Mouse (Mus musculus): Measurements from ENCODE around the gene Atf5. TPM values are rescaled to one million over a fixed set of nuclear protein-coding genes. Genes with fewer than 3 reads are reported as not detected.

The Atf5 gene
- 1 to 10 TPM; 4.7 to 6.0 TPM for total RNA-seq (2023)

DNA sequence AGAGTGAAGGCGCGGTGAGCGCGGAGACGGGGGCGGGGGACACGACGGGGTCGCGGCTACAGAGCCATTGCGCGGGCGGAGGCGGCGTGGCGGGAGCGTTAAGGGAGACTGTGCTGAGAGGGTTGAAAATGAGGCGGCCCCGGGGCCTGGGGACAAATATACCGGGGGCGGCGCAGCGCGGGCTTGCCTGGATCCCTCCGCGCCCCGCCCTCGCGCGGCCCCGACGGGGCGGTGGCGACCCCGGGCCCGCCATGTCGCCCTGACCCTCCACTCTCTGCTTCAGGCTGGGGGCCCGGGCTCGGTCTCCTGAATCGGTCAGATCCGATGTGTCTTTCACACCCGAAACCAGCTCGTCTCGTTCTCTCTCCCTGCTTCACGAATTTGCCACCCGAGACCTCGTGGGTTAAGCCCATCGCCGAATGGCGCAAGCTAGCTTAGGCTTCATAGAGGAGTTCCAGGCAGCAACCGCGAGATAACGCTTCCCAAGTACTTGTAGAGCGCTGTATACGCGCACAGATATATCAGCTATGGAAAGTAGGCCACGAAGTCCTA is at the start of gene Atf5:
Gene Atf5 (minus strand): TSS at position 189 of the 552 bp plus-strand sequence.

DNA sequence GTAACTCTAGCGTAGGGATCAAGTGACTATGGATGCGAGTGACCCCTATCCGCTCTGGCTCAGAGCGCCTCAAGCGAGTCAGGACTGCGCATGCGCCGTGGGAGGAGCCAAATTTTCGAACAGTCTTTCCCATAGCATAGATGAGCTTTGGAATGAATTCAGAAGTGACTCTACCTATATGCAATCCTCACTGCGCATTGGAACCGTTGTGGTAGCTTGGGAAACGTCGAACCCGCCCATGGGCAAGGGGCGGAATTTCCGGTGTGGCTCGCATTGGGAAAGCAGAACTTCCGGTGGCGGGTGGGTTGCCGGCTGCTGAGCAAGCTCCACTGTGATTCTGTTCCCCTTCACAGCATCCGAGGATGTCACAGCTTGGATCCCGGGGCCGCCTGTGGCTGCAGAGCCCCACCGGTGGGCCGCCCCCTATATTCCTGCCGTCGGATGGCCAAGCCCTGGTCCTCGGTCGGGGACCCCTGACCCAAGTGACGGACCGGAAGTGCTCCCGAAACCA is 40.6 kb upstream of the Atf5 start, which contains the start of gene Pnkp:
Gene Pnkp (plus strand): TSS at position 98 of the 511 bp plus-strand sequence.

DNA sequence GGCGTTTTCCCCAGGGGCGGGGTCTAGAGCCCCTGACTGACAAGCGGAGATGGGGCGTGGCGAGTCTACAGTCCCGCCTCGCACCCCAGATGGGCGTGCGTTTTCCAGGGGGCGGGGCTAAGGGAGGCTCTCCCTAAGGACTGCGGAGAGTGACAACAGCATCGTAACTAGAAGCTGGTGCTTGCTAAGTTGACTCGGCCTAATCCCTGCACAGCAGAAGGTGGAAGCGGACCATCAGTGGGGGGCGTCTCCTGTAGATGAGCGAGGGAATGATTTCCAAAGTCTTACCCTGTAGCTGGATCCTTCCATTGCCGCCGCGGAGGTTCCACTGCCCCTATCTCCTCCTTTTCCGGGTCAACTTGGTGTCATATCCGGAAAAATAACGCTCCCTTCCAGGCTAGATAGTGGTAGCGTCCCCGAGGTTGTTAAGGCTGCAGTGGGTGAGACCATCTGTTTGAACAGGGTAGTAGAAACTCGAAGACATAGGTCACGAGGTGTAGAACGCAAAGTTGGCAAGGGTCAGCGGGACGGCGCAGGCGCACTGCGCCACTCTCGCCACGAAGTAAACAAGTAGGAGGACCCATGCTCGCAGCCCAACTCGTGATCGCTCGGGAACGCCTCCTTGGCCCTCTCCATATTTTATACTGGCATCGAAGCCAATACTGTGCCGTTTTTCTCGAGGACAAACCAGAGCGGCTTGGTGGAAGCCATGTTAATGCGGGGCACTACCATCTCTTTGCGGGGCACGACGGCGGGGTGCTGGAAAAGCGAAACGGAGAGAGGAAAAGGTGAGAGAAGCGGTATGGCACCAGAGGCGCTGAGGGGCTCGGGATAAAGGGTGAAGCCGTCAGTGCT is 32.3 kb upstream of the Atf5 start, which contains the start of the genes Akt1s1 and Tbc1d17:
Gene Akt1s1 (plus strand): TSS at position 431 of the 855 bp plus-strand sequence.
Gene Tbc1d17 (minus strand): TSS at position 519 of the 855 bp plus-strand sequence.

DNA sequence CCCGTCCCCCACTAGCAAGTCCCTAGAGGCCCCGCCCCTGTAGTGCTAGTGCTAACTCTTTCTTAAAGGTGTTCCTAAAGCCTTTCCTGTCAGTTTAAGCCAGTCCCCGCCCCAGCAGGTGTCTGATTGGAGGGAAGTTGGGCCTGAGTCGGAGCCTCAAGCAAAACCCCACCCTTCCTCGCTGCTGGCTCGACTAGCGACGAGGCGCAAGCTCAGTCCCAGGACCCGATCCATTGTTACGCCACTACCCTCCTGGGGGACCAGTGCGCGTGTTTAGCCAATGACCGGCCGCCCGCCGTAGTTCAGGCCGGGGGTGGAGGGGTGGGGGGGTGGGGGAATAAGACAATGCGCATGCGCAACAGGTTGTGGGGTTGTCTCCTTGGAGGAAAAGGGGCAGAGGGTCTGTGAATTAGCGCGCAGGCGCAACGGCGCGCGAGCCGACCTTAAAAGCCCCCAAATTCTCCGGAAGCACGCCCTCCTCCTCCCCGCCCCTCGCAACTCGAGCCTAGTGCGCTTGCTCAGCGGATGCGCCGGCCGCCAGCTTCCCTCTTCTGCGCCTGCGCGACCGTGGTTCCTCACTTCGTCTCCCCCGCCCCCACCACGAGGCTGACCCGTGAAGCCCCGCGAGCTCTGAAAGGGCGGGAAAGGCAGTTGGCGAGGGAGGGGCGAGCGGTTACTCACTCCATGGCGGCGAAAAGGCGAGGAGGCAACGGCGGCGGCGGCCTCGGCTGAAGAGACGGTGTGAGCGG is 563 bp downstream of the Atf5 start, which contains the start of the genes Nup62 and Il4i1:
Gene Nup62 (plus strand): TSS at position 368 of the 749 bp plus-strand sequence.
Gene Il4i1 (plus strand): TSS at position 667 of the 749 bp plus-strand sequence.

Other genes with a start within 250 kb of the Atf5 start
- gene Napsa, start 244.3 kb downstream of the Atf5 start, total RNA-seq (2023) = 100 to 1,000 TPM; 353 to 405 TPM
- gene Kcnc3, start 226.0 kb downstream of the Atf5 start, total RNA-seq (2023) = 1 to 10 TPM; 1.7 to 3.4 TPM
- gene Myh14, start 145.8 kb downstream of the Atf5 start, total RNA-seq (2023) = 1 to 10 TPM in 1 of 2 experiments, under 1 TPM in 1; 0.15 to 1.3 TPM
- gene Izumo2, start 107.9 kb downstream of the Atf5 start, total RNA-seq (2023) = not detected
- gene Vrk3, start 68.2 kb downstream of the Atf5 start, total RNA-seq (2023) = 10 to 100 TPM; 57.7 to 61.2 TPM
- 1 to 10 TPM in 1 of 2 experiments, under 1 TPM in 1; 0.33 to 1.1 TPM for gene Zfp473, start 65.6 kb downstream of the Atf5 start, total RNA-seq (2023)
- gene Nup62, start 570 bp downstream of the Atf5 start, total RNA-seq (2023) = 10 to 100 TPM; 26.2 to 31.2 TPM
- 10 to 100 TPM; 12.7 to 14.3 TPM for gene Il4i1, start 271 bp downstream of the Atf5 start, total RNA-seq (2023)
- gene Akt1s1, start 32.3 kb upstream of the Atf5 start, total RNA-seq (2023) = 10 to 100 TPM; 28.4 to 31.3 TPM
- gene Tbc1d17, start 32.4 kb upstream of the Atf5 start, total RNA-seq (2023) = 10 to 100 TPM; 78.0 to 79.4 TPM
- 10 to 100 TPM; 83.9 to 88.5 TPM for gene Pnkp, start 40.5 kb upstream of the Atf5 start, total RNA-seq (2023)
- 10 to 100 TPM; 59.0 to 65.1 TPM for gene Ptov1, start 53.1 kb upstream of the Atf5 start, total RNA-seq (2023)
- gene Med25, start 76.1 kb upstream of the Atf5 start, total RNA-seq (2023) = 10 to 100 TPM; 51.0 to 54.3 TPM
- gene Fuz, start 79.4 kb upstream of the Atf5 start, total RNA-seq (2023) = 10 to 100 TPM in 1 of 2 experiments, 1 to 10 TPM in 1; 8.5 to 13.7 TPM
- 10 to 100 TPM; 65.0 to 66.5 TPM for gene Ap2a1, start 112.8 kb upstream of the Atf5 start, total RNA-seq (2023)
- gene Tsks, start 126.5 kb upstream of the Atf5 start, total RNA-seq (2023) = not detected
- gene Cpt1c, start 158.2 kb upstream of the Atf5 start, total RNA-seq (2023) = 1 to 10 TPM in 1 of 2 experiments, under 1 TPM in 1; 0.63 to 2.0 TPM
- 10 to 100 TPM; 73.2 to 92.6 TPM for gene Prmt1, start 169.9 kb upstream of the Atf5 start, total RNA-seq (2023)
- 100 to 1,000 TPM in 1 of 2 experiments, 10 to 100 TPM in 1; 99.4 to 105 TPM for gene Irf3, start 181.0 kb upstream of the Atf5 start, total RNA-seq (2023)
- gene Bcl2l12, start 182.1 kb upstream of the Atf5 start, total RNA-seq (2023) = 10 to 100 TPM; 12.7 to 21.1 TPM
- gene Scaf1, start 199.7 kb upstream of the Atf5 start, total RNA-seq (2023) = 10 to 100 TPM; 79.7 to 88.3 TPM
- gene Rras, start 201.3 kb upstream of the Atf5 start, total RNA-seq (2023) = 100 to 1,000 TPM; 157 to 168 TPM
- 10 to 100 TPM; 36.6 to 38.5 TPM for gene Prr12, start 236.2 kb upstream of the Atf5 start, total RNA-seq (2023)
- gene Nosip, start 245.8 kb upstream of the Atf5 start, total RNA-seq (2023) = 10 to 100 TPM; 43.8 to 49.1 TPM
- 10 to 100 TPM; 14.4 to 16.2 TPM for gene Prrg2, start 246.0 kb upstream of the Atf5 start, total RNA-seq (2023)

All from monocyte, adult 59 days (primary cell).